Mouse (Mus musculus) CD8-positive naive resting alpha-beta T cell, adult 2 months (primary cell): ENCODE results near the gene Upf1.

Source experiments
- DNase-seq, 2 experiments: peaks; one replicate each; pipeline ENCODE4 v3.0.0; 2022; ENCODE audit warnings: low read depth in 2 of 2, low spot score in 2 of 2

The Upf1 gene

DNA sequence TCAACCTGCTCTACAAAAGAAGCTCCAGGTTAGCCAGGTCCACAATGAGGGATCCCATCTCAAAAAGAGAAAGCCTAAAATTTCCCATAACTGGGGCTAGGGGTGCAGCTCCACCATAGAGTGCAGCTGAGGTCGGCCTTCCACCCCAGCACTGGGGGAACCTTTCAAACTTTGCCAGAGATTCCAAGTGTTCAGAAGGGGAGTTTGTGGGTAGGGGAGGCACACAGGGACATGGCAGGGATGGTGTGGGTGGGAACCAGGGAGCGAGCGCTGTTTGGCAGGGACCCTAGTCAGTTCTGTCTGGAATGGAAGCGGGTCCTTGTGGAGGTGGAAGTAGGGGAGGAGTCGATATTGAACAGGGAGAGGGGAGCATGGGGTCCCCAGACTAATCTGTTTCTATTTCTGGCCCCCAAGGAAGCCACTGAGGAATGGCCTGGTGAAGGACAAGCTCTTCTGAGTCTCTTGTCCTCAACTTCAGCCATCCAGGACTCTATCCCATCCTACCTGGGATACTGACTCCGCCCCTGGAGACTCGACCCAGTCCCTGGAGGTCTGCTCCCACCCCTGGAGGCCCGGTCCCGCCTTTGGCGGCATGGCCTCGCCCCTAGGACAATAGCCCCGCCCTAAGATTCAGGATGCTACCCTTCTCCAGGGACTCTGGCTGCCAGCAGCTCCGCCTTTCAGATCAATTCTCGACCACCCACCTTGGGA is 23.8 kb downstream of the Upf1 start, which contains the start of gene Gdf1:
Gene Gdf1, plus strand, starts transcription at position 694 of the 711 bp plus-strand sequence.
- DNase-seq = no peak

- DNase-seq = no peak
Measured at GRCm38 (mm10) chr8:70327512-70327911, 25.6 kb downstream of the Upf1 start.

- no peak for DNase-seq
Measured at GRCm38 (mm10) chr8:70323716-70324115, 29.4 kb downstream of the Upf1 start.

- no peak for DNase-seq
Measured at GRCm38 (mm10) chr8:70317872-70318271, 35.2 kb downstream of the Upf1 start.

DNA sequence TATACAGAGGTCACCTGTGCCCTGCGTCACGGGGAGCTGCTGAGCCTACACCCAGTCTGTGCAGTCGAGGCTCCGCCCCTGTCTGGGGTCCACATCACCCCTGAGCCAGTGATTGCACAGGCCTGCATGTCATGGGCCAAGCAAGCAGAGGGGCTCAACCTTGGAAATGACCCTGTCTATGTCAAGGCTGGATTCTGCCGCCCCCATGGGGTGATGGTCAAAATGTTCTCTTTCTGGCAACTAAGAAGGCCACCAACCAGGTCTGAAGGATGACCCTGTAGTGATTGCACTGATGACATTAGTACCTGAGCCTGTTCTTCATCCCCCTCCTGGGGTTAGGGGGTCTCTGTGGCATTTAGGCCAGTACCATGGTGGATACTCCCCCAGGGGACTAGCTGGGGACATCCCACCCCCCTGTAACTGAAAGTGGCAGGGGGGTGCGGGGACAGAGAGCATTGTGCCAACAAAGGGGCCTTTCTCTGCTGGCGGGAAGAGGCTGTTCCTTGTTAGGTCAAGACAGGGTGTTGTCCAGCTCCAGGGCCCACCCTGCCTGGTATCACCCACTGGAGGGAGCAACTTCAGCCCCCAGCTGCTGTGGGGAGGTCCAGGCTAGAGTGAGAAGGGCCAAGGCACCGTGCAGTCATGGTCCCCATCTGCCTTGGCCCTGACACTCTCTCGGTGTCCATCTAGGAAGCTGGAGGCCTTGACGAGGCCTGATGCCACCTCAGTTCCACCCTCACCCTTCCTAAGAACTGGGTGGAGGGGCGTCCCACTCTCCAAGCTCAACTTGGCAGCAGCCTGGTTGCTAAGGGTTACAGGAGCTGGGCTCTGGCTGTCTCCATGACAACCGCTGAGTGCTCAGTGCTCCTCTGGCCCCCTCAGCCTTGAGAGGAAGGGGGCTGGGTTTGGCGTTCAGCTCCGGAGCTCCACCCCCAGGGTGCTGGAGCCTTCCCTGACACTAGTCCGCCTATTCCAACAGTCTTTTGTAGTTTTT is 36.3 kb downstream of the Upf1 start:
- no peak for DNase-seq

GRCm38 (mm10) chr8:70315624-70316510 is 37.2 kb downstream of the Upf1 start, which contains the start of gene Cers1:
TSS of gene Cers1 (plus strand) at chr8:70315775.
- DNase-seq = no peak

DNA sequence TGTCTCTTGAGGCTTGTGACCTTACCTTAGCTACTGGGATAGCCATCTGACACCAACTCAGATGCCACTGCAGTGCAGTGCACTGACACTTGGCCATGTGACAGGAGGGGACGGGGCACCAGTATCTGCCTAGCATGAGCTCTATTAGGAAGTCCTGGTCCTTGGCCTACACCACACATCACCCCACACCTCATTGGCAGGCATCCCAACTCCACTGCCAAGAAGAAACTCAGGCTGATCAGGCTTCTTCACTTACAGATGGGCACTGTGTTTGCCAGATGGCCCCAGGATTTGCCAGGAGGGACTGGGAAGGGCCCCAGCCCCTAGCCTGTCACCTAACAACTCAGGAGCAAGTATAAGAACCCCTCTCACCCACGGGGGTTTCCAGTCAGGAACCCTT is 39.7 kb downstream of the Upf1 start:
- no peak for DNase-seq

DNA sequence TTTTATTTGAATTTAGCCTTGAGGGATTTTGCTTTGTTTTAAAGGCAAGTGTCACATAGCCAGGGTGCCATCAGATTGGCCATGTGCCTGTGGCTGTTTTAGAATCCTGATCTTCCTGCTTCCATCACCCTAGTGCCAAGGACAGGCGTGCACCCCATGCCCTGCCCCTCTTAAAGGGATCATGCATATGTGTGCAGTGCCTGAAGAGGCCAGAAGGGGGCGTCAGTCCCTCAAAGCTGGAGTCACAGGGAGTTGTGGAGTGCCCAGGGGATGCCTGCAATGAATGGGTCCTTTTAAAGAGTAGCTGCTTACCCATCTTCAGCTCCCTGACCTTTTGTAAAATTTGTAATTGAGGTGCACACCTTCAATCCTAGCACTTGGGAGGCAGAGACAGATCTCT is 43.8 kb downstream of the Upf1 start:
- DNase-seq = peak; percentile 22 to 27

DNA sequence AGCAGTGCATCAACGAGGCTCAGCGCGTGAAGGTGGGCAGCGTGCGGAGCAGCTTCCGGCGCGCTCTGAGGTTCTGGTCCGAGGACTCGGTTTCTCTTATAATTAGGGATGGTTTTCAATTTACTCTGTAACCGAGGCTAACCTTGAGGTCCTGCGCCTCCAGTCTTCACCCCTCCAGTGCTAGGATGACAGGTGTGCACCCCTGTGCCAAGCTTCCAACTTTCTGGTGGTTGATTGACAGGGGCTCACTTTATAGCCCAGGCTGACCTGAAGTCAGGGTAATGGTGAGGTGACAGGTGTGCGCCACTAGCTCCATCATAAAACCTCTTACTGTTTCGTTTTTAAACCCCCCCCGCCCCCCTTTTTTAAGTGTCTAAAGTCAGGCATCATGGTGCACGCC is 50.2 kb downstream of the Upf1 start:
- DNase-seq = no peak

DNA sequence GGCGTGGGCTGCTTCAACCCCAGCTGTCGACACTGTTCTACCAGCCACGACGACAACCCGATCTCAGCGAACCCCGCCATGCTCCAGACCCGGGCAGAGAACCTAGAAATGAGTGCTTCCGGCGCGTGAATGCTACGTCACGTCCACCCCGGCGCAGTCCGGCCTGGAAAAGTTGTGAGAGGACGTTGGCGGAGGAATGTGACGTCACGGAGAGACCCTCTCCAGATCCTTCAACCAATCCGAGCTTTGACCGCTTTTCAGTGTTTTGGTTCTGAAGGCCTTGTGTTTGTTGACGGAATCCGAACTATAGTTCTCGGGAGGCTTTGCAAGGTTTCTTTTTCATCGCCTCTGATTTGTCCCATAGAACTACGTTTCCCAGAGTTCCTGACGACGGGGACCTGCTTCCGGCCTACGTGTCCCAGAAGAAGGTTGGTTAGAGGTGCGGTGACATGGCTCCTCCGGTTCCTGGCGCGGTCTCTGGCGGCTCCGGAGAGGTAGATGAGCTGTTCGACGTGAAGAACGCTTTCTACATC is 50.7 kb downstream of the Upf1 start, which contains the start of the genes Ddx49 and Cope:
Gene Ddx49, minus strand, starts transcription at position 132 of the 533 bp plus-strand sequence.
Gene Cope, plus strand, starts transcription at position 161 of the 533 bp plus-strand sequence.
- peak; percentile 84 to 90 for DNase-seq

GRCm38 (mm10) chr8:70300881-70301280 is 52.2 kb downstream of the Upf1 start:
- DNase-seq = no peak

- no peak for DNase-seq
Measured at GRCm38 (mm10) chr8:70293988-70294405, 59.1 kb downstream of the Upf1 start.

- DNase-seq = peak in 1 of 2 experiments; percentile 38
Measured at GRCm38 (mm10) chr8:70286737-70287136, 66.3 kb downstream of the Upf1 start.

- no peak for DNase-seq
Measured at GRCm38 (mm10) chr8:70285304-70285703, 67.8 kb downstream of the Upf1 start.

GRCm38 (mm10) chr8:70284421-70284820 is 68.7 kb downstream of the Upf1 start:
- DNase-seq = no peak

- no peak for DNase-seq
Measured at GRCm38 (mm10) chr8:70283136-70284077, 69.7 kb downstream of the Upf1 start.

DNA sequence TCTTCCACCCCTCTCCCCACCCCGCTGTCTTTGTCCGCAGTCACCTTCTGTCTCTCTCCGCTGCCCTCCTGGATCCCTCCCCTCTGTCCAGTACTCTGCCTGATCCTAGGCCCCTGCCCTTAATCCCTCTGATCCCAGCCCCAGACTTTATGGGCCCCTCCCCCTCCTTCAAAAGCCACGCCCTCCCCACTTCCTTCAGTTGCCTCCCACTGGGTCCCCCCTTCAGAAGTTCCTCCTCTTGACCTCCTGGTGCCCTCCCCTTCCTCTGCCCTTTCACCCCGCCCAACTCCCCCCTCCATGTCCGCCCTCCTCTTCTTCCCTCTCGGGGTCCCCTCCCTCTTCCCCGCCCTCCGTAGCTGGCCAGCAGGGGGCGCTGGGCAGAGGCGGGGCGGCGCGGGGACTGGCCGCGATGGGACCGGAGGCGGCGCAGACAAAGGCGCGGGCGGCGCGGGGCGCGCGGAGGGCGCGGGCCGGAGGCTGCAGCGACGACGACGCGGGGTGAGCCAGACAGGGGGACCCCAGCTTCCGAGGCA is 70.4 kb downstream of the Upf1 start, which contains the start of gene Homer3:
Gene Homer3, plus strand, starts transcription at position 225 of the 533 bp plus-strand sequence.
- DNase-seq = peak; percentile 80
